Mouse (Mus musculus): ENCODE data around the gene Gm20388.

DNA sequence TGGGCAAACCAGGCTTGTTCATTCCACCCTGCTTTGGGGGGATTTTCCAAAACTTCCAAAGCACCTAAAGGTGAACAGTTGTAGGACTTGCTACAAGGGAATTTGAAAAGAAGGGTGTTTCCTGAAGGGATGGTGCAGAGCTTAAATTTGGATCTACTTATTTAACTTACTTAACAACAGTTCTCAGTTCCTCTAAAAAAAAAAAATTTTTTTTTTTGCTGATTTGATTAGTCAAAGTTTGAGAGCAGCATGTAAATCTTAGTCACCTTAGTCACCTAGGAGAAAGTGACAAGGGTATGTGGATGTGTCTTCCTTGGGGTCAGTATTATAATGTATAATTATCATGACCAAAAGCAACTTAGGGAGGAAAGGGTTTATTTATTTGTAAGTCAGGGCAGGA lies 2848.0 kb downstream of the Gm20388 start:
- TF ChIP-seq CTCF (IDR thresholded peaks at IDR 0.05; ENCODE audit: low read depth) = no peak
- TF ChIP-seq EP300 (IDR thresholded peaks at IDR 0.05; ENCODE audit: low read depth) = no peak
